Mouse (Mus musculus) left cerebral cortex, postnatal 10 days (tissue): Measurements from ENCODE around the gene Cplx3. TPM values are rescaled to one million over a fixed set of nuclear protein-coding genes. Genes with fewer than 3 reads are reported as not detected.

Source experiments
- total RNA-seq, 2 experiments: library from RNA; stranded (reverse); gene quantifications; 2 replicates each; pipeline ENCODE4 v1.2.3; 2021

Gene Cplx3
- total RNA-seq, 2 experiments from 2014 or later: 15.6 to 17.8 TPM

Other genes starting within 250 kb of the Cplx3 start
- 10 to 100 TPM; 11.7 to 13.0 TPM for gene Ppcdc, start 166.2 kb downstream of the Cplx3 start, total RNA-seq
- 100 to 1,000 TPM; 387 to 389 TPM for gene Scamp5, start 138.2 kb downstream of the Cplx3 start, total RNA-seq
- 10 to 100 TPM; 14.1 to 14.8 TPM for gene Rpp25, start 102.3 kb downstream of the Cplx3 start, total RNA-seq
- gene Cox5a, start 85.0 kb downstream of the Cplx3 start, total RNA-seq: 100 to 1,000 TPM; 501 to 523 TPM
- gene Fam219b, start 68.8 kb downstream of the Cplx3 start, total RNA-seq: 10 to 100 TPM; 21.5 to 24.7 TPM
- gene Mpi, start 53.5 kb downstream of the Cplx3 start, total RNA-seq: 10 to 100 TPM; 79.5 to 81.1 TPM
- gene Scamp2, start 45.3 kb downstream of the Cplx3 start, total RNA-seq: 10 to 100 TPM; 25.7 to 29.9 TPM
- gene Ulk3, start 16.8 kb downstream of the Cplx3 start, total RNA-seq: 10 to 100 TPM; 33.5 to 38.8 TPM
- not detected for gene Lman1l, start 14.5 kb upstream of the Cplx3 start, total RNA-seq
- 10 to 100 TPM; 64.6 to 66.3 TPM for gene Csk, start 47.4 kb upstream of the Cplx3 start, total RNA-seq
- not detected for gene Cyp1a2, start 77.4 kb upstream of the Cplx3 start, total RNA-seq
- gene Cyp1a1, start 81.6 kb upstream of the Cplx3 start, total RNA-seq: under 1 TPM; 0.41 to 0.43 TPM
- gene Edc3, start 102.3 kb upstream of the Cplx3 start, total RNA-seq: 10 to 100 TPM; 15.2 to 17.6 TPM
- gene Clk3, start 159.6 kb upstream of the Cplx3 start, total RNA-seq: 10 to 100 TPM; 69.6 to 88.0 TPM
- gene Arid3b, start 230.5 kb upstream of the Cplx3 start, total RNA-seq: 1 to 10 TPM; 7.7 to 9.3 TPM